In the genomic region with DNA sequence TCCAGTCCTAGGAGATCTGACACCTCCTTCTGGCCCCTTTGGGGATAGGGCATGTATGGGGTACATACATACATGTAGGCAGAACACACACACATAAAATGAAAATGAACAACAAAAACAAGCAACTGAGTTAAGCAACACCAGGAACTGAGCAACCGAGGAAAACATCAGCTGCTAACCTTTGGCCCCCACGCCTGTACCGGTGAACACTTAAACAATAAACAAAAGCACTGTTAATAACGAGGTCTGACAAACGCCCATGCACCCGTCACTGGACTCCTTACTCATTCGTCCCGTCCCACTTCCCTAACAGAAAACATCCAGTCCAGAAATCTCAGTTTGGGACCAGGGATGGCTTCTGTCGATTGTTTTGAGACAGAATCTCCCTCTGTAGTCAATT, we compare ENCODE assay signal across 27 mouse cellular contexts. TPM values are rescaled to one million over a fixed set of nuclear protein-coding genes. Genes with fewer than 3 reads are reported as not detected.
A peak's percentile ranks its signal among the peaks of the same experiment; 100 is the strongest.
DNase-seq lines count a peak whose midpoint lies in the region; ATAC-seq and TF ChIP-seq lines count a peak whose summit lies in the region.
"Had no signal": no experiment of that assay in that cellular context is flagged by ENCODE, and none has a peak within 500 bp of the region (broad histone marks: within the 10 kb centered on the region; RNA-seq: fewer than 3 reads in every experiment).

No protein-coding gene starts in this region.

- 39% methylated on average over 9 of the region's 9 CpGs for WGBS in intestine, postnatal 0 days
- WGBS in intestine, embryonic 15.5 days = 76% methylated on average over 9 of the region's 9 CpGs
- 31% methylated on average over 9 of the region's 9 CpGs for WGBS in small intestine, adult 2 months
- WGBS in heart, embryonic 10.5 days = 86% methylated on average over 9 of the region's 9 CpGs
- 81% methylated on average over 9 of the region's 9 CpGs for WGBS in midbrain, embryonic 16.5 days

- H3K9ac ChIP-seq in intestine, postnatal 0 days (ENCODE audit: low read depth, low read length) = no peak overlapping the region
- no peak overlapping the region for H3K9ac ChIP-seq in intestine, embryonic 15.5 days
- H3K9ac ChIP-seq in midbrain, embryonic 16.5 days (ENCODE audit: low read depth, low read length) = no peak overlapping the region

- ATAC-seq in intestine, postnatal 0 days = peak; percentile 53; the same call in 1 of the 2 replicates
- no peak for ATAC-seq in intestine, embryonic 15.5 days
- no peak for ATAC-seq in midbrain, embryonic 16.5 days
- ATAC-seq: activated CD4-positive, CD25-positive, alpha-beta regulatory T cell, adult 4 months; CD4-positive, CD25-positive, alpha-beta regulatory T cell, adult 4 months; Patski had no signal

- DNase-seq in adrenal gland, adult 2 months = peak; percentile 1
- DNase-seq in adrenal gland, adult 8-10 months = no peak
- DNase-seq in adipocyte (ENCODE audit: low spot score) = peak; percentile 56
- no peak for DNase-seq in heart, embryonic 10.5 days (ENCODE audit: low spot score)
- DNase-seq: adrenal gland, postnatal 10 days; adrenal gland, postnatal 14 days; adrenal gland, postnatal 25 days; adrenal gland, postnatal 36 days; B cell, adult 2 months; cerebellum, adult 11 months; cerebellum, adult 11-12 months; cerebellum, adult 18-20 months; cerebellum, adult 2 months; cerebellum, adult 8-10 months had no signal

- TF ChIP-seq CTCF in intestine, postnatal 0 days (IDR thresholded peaks at IDR 0.05; ENCODE audit: low read depth) = no peak
- TF ChIP-seq CTCF in small intestine, adult 2 months (IDR thresholded peaks at IDR 0.05; ENCODE audit: extremely low read depth, insufficient read length, insufficient replicate concordance, low read depth, low read length) = no peak

- no peak for TF ChIP-seq POLR2A in small intestine, adult 2 months (IDR thresholded peaks at IDR 0.05; ENCODE audit: low read depth, low read length)

- H3K27me3 ChIP-seq in intestine, postnatal 0 days (replicated peaks; ENCODE audit: control insufficient read depth, insufficient read depth, low read length) = no peaks in the 10 kb centered on the region
- H3K27me3 ChIP-seq in intestine, embryonic 15.5 days (replicated peaks) = no peaks in the 10 kb centered on the region
- H3K27me3 ChIP-seq in small intestine, adult 2 months (ENCODE audit: control insufficient read depth, insufficient read depth, low read length) = no peaks in the 10 kb centered on the region
- H3K27me3 ChIP-seq in heart, embryonic 10.5 days (ENCODE audit: insufficient read depth, poor library complexity, severe bottlenecking) = no peaks in the 10 kb centered on the region; the same call in 1 of the 2 replicates
- H3K27me3 ChIP-seq in midbrain, embryonic 16.5 days (ENCODE audit: control insufficient read depth, insufficient read depth, low read depth, low read length) = no peaks in the 10 kb centered on the region
- H3K27me3 ChIP-seq: CH12.LX, Patski had no signal

- no peak overlapping the region for H3K4me2 ChIP-seq in intestine, postnatal 0 days (replicated peaks; ENCODE audit: low read depth)
- H3K4me2 ChIP-seq in intestine, embryonic 15.5 days (replicated peaks) = no peak overlapping the region
- no peak overlapping the region for H3K4me2 ChIP-seq in midbrain, embryonic 16.5 days (ENCODE audit: low read length)

- H3K4me3 ChIP-seq in intestine, postnatal 0 days (ENCODE audit: low read depth, low read length) = no peak overlapping the region
- H3K4me3 ChIP-seq in intestine, embryonic 15.5 days (replicated peaks) = no peak overlapping the region
- H3K4me3 ChIP-seq in small intestine, adult 2 months (ENCODE audit: low read depth, low read length) = no peak overlapping the region
- no peak overlapping the region for H3K4me3 ChIP-seq in heart, embryonic 10.5 days
- H3K4me3 ChIP-seq in midbrain, embryonic 16.5 days (ENCODE audit: low read depth, low read length) = no peak overlapping the region

- peaks cover 62% of the 10 kb centered on the region for H3K36me3 ChIP-seq in intestine, postnatal 0 days (ENCODE audit: control insufficient read depth, insufficient read depth)
- peaks cover 37% of the 10 kb centered on the region for H3K36me3 ChIP-seq in intestine, embryonic 15.5 days
- peaks cover 44% of the 10 kb centered on the region for H3K36me3 ChIP-seq in small intestine, adult 2 months (ENCODE audit: control insufficient read depth, insufficient read depth, low read length)
- peaks cover 88% of the 10 kb centered on the region for H3K36me3 ChIP-seq in heart, embryonic 10.5 days
- peaks cover 44% of the 10 kb centered on the region for H3K36me3 ChIP-seq in midbrain, embryonic 16.5 days (ENCODE audit: control insufficient read depth, insufficient read depth, low read length)

- H3K4me1 ChIP-seq in intestine, postnatal 0 days (replicated peaks; ENCODE audit: control insufficient read depth, insufficient read depth, low read length) = no peaks in the 10 kb centered on the region
- H3K4me1 ChIP-seq in intestine, embryonic 15.5 days (replicated peaks) = 0 out of 2 replicates have a peak, but pooled peaks cover 3% of the 10 kb centered on the region
- H3K4me1 ChIP-seq in small intestine, adult 2 months (ENCODE audit: control insufficient read depth, insufficient read depth, insufficient read length, low read length) = peaks cover 18% of the 10 kb centered on the region
- H3K4me1 ChIP-seq in heart, embryonic 10.5 days = peaks cover 6% of the 10 kb centered on the region
- no peaks in the 10 kb centered on the region for H3K4me1 ChIP-seq in midbrain, embryonic 16.5 days (ENCODE audit: control insufficient read depth, insufficient read depth, low read length)

- no peak overlapping the region for H3K27ac ChIP-seq in intestine, postnatal 0 days (ENCODE audit: low read depth, low read length)
- H3K27ac ChIP-seq in intestine, embryonic 15.5 days = no peak overlapping the region
- peak overlapping the region; percentile 86 for H3K27ac ChIP-seq in small intestine, adult 2 months (ENCODE audit: insufficient read depth, low read depth, low read length)
- H3K27ac ChIP-seq in heart, embryonic 10.5 days = no peak overlapping the region
- H3K27ac ChIP-seq in midbrain, embryonic 16.5 days (ENCODE audit: low read length) = no peak overlapping the region

- no peaks in the 10 kb centered on the region for H3K9me3 ChIP-seq in intestine, postnatal 0 days (ENCODE audit: control insufficient read depth)
- H3K9me3 ChIP-seq in intestine, embryonic 15.5 days = no peaks in the 10 kb centered on the region
- no peaks in the 10 kb centered on the region for H3K9me3 ChIP-seq in heart, embryonic 10.5 days
- no peaks in the 10 kb centered on the region for H3K9me3 ChIP-seq in midbrain, embryonic 16.5 days (replicated peaks; ENCODE audit: control insufficient read depth, low read length, poor library complexity, severe bottlenecking)
- H3K9me3 ChIP-seq: G1E had no signal

RNA-seq across cellular contexts. Expression of a gene that starts 15.3 kb away (rescaled TPM):
- 10 to 100 TPM; 14.4 to 18.2 TPM for total RNA-seq in adrenal gland, adult 2 months (2021)
- polyA plus RNA-seq in adrenal gland, adult 2 months (2012; rRNA removed) = 60.2 and 62.7 TPM in 2 replicates
- 10 to 100 TPM; 18.3 to 27.1 (median 23.8) TPM for total RNA-seq in adrenal gland, adult 8-10 months (2022)
- polyA plus RNA-seq in intestine, postnatal 0 days (2015; fragmentation: Nextera tagmentation; extraction: Ambion mirVana) = 8.6 and 10.4 TPM in 2 replicates
- polyA plus RNA-seq in intestine, embryonic 15.5 days (2015; fragmentation: Nextera tagmentation; extraction: Ambion mirVana) = 8.4 and 9.9 TPM in 2 replicates
- polyA plus RNA-seq in small intestine, adult 2 months (2012; rRNA removed) = 37.4 and 108 TPM in 2 replicates
- 10.4 and 14.2 TPM in 2 replicates for polyA plus RNA-seq in heart, embryonic 10.5 days (2016; fragmentation: Nextera tagmentation; extraction: Ambion mirVana)
- polyA plus RNA-seq in midbrain, embryonic 16.5 days (2015; fragmentation: Nextera tagmentation; extraction: Ambion mirVana) = 20.6 and 24.7 TPM in 2 replicates

RNA-seq across cellular contexts. Expression of a gene that starts 22.6 kb away (rescaled TPM):
- 10 to 100 TPM; 17.1 to 19.9 TPM for total RNA-seq in adrenal gland, adult 2 months (2021)
- 34.5 and 36.6 TPM in 2 replicates for polyA plus RNA-seq in adrenal gland, adult 2 months (2012; rRNA removed)
- total RNA-seq in adrenal gland, adult 8-10 months (2022) = 10 to 100 TPM; 16.8 to 25.2 (median 20.5) TPM
- 3.1 and 3.3 TPM in 2 replicates for polyA plus RNA-seq in intestine, postnatal 0 days (2015; fragmentation: Nextera tagmentation; extraction: Ambion mirVana)
- polyA plus RNA-seq in intestine, embryonic 15.5 days (2015; fragmentation: Nextera tagmentation; extraction: Ambion mirVana) = 7.3 and 7.9 TPM in 2 replicates
- polyA plus RNA-seq in small intestine, adult 2 months (2012; rRNA removed) = 23.2 and 42.2 TPM in 2 replicates
- 6.5 and 7.3 TPM in 2 replicates for polyA plus RNA-seq in heart, embryonic 10.5 days (2016; fragmentation: Nextera tagmentation; extraction: Ambion mirVana)
- polyA plus RNA-seq in midbrain, embryonic 16.5 days (2015; fragmentation: Nextera tagmentation; extraction: Ambion mirVana) = 11.3 and 11.7 TPM in 2 replicates

RNA-seq across cellular contexts. Expression of a gene that starts 24.3 kb away (rescaled TPM):
- 1 to 10 TPM; 1.6 to 4.1 TPM for total RNA-seq in adrenal gland, adult 2 months (2021)
- polyA plus RNA-seq in adrenal gland, adult 2 months (2012; rRNA removed) = 0.36 and 0.55 TPM in 2 replicates
- 1 to 10 TPM; 2.9 to 5.9 (median 4.2) TPM for total RNA-seq in adrenal gland, adult 8-10 months (2022)
- 1.0 and 1.1 TPM in 2 replicates for polyA plus RNA-seq in intestine, postnatal 0 days (2015; fragmentation: Nextera tagmentation; extraction: Ambion mirVana)
- 0.92 and 1.3 TPM in 2 replicates for polyA plus RNA-seq in intestine, embryonic 15.5 days (2015; fragmentation: Nextera tagmentation; extraction: Ambion mirVana)
- polyA plus RNA-seq in small intestine, adult 2 months (2012; rRNA removed) = 0.48 TPM in 1 of 2 replicates, not detected in the other
- polyA plus RNA-seq in heart, embryonic 10.5 days (2016; fragmentation: Nextera tagmentation; extraction: Ambion mirVana) = 1.0 and 1.4 TPM in 2 replicates
- 1.2 and 1.5 TPM in 2 replicates for polyA plus RNA-seq in midbrain, embryonic 16.5 days (2015; fragmentation: Nextera tagmentation; extraction: Ambion mirVana)

RNA-seq across cellular contexts. Expression of a gene that starts 36.5 kb away (rescaled TPM):
- total RNA-seq in adrenal gland, adult 2 months (2021) = under 1 TPM; 0.23 to 0.31 TPM
- polyA plus RNA-seq in adrenal gland, adult 2 months (2012; rRNA removed) = 2.4 and 2.5 TPM in 2 replicates
- under 1 TPM; 0.10 to 0.86 (median 0.34) TPM for total RNA-seq in adrenal gland, adult 8-10 months (2022)
- 0.29 and 0.46 TPM in 2 replicates for polyA plus RNA-seq in intestine, postnatal 0 days (2015; fragmentation: Nextera tagmentation; extraction: Ambion mirVana)
- polyA plus RNA-seq in intestine, embryonic 15.5 days (2015; fragmentation: Nextera tagmentation; extraction: Ambion mirVana) = 0.33 and 0.62 TPM in 2 replicates
- 3.8 and 12.7 TPM in 2 replicates for polyA plus RNA-seq in small intestine, adult 2 months (2012; rRNA removed)
- polyA plus RNA-seq in heart, embryonic 10.5 days (2016; fragmentation: Nextera tagmentation; extraction: Ambion mirVana) = 0.05 and 0.10 TPM in 2 replicates
- polyA plus RNA-seq in midbrain, embryonic 16.5 days (2015; fragmentation: Nextera tagmentation; extraction: Ambion mirVana) = 0.53 and 0.70 TPM in 2 replicates
- total RNA-seq: G1E had no signal

RNA-seq across cellular contexts. Expression of a gene that starts 44.5 kb away (rescaled TPM):
- total RNA-seq in adrenal gland, adult 2 months (2021) = not detected
- polyA plus RNA-seq in adrenal gland, adult 2 months (2012; rRNA removed) = 0.36 and 0.46 TPM in 2 replicates
- total RNA-seq in adrenal gland, adult 8-10 months (2022) = not detected
- polyA plus RNA-seq in intestine, postnatal 0 days (2015; fragmentation: Nextera tagmentation; extraction: Ambion mirVana) = 0.42 TPM in 1 of 2 replicates, not detected in the other
- 0.28 and 0.31 TPM in 2 replicates for polyA plus RNA-seq in intestine, embryonic 15.5 days (2015; fragmentation: Nextera tagmentation; extraction: Ambion mirVana)
- polyA plus RNA-seq in small intestine, adult 2 months (2012; rRNA removed) = 0.96 and 0.99 TPM in 2 replicates
- polyA plus RNA-seq in heart, embryonic 10.5 days (2016; fragmentation: Nextera tagmentation; extraction: Ambion mirVana) = 0.67 TPM in 1 of 2 replicates, not detected in the other
- 0.72 and 1.9 TPM in 2 replicates for polyA plus RNA-seq in midbrain, embryonic 16.5 days (2015; fragmentation: Nextera tagmentation; extraction: Ambion mirVana)
- total RNA-seq: adrenal gland, adult 18-20 months; adrenal gland, postnatal 14 days; adrenal gland, postnatal 25 days; adrenal gland, postnatal 36 days; adrenal gland, postnatal 4 days; CH12.LX; G1E; MEL had no signal
- polyA plus RNA-seq: C2C12, G1E, Patski had no signal

Comparison
In these comparisons a context has a peak if more than half of its experiments do, and no peak if none do; other contexts are left out.
1. DNase-seq: peak in adrenal gland, adult 2 months (single experiment) and adipocyte (single experiment); none in adrenal gland, adult 8-10 months (single experiment) and heart, embryonic 10.5 days (single experiment).